Mouse (Mus musculus) cortical plate, adult 2 months (tissue): ENCODE measurements at regions not wholly inside any gene's neighbourhood (a gene's known extent, or its start where the extent isn't known, plus 50 kb on each side); places are given as distances from the start of the nearest gene placed in this dataset.

ENCODE experiments used
- CTCF ChIP-seq: fragments of 200-500 bp; IDR thresholded peaks from 2 replicates; pipeline ENCODE4 v1.5.1; 2011; ENCODE audit warnings: mild to moderate bottlenecking, control low read depth, low read length; ENCODE audit not compliant: insufficient read depth; ENCODE audit errors: extremely low read depth
- POLR2A ChIP-seq: fragments of 200-500 bp; IDR thresholded peaks from 2 replicates; pipeline ENCODE4 v1.6.1; 2011; ENCODE audit warnings: mild to moderate bottlenecking, low read length, control low read depth; ENCODE audit not compliant: insufficient read depth; ENCODE audit errors: extremely low read depth

DNA sequence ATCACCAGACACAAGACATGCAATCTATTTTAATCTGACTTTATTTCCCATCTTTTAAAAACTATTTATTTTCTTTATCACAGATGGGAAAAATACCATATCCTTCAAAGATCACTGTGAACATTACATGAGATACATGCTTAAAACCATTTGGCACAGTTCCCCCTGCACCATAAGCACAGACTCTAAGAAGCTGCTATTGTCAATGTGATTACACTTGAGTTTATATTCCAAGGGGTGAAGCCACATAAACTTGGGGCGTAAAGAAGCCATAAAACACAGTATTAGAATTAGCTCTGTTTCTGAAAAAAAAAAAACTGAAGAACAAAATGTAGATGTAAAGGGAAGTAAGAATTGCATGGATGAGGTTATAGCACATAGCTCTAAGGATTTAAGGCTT, 762.1 kb downstream of the Tlr4 start:
- TF ChIP-seq POLR2A (no peak), CTCF (no peak)
